Mouse (Mus musculus) C2C12 (cell line): ENCODE measurements around the gene Tmtc2.

Source experiments
- CTCF ChIP-seq: IDR thresholded peaks from one replicate; pipeline ENCODE4 v1.5.1; 2011; ENCODE audit not compliant: control insufficient read depth, insufficient read depth, insufficient read length
- FOSL1 ChIP-seq: IDR thresholded peaks from one replicate; pipeline ENCODE4 v1.8.0; 2011; ENCODE audit warnings: mild to moderate bottlenecking, low read length; ENCODE audit not compliant: poor library complexity, insufficient read depth, severe bottlenecking
- MAX ChIP-seq: IDR thresholded peaks from one replicate; pipeline ENCODE4 v1.6.1; 2011; ENCODE audit warnings: mild to moderate bottlenecking, control low read depth
- USF1 ChIP-seq: IDR thresholded peaks from one replicate; pipeline ENCODE4 v1.6.1; 2011; ENCODE audit warnings: low read depth, mild to moderate bottlenecking, control low read depth, moderate library complexity

DNA sequence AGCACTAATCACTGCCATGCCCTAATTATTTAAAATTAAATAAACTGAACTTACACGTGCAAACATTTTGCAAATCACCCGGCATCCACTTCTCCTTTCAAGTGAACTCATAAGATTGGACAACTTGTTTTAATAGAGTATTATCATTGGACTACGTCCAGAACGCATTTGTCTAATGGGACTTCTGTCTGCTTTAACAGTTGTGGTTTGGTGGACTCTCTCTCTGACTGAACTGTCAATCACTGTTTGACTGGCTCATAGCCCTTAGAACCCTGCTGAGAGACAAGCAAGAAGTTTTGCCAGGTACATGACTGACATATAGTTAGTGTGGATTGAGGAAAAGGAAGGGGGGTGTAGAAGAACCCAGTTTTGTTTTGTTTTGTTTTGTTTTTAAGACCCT is 190.2 kb downstream of the Tmtc2 start:
- TF ChIP-seq CTCF: no peak
- TF ChIP-seq MAX: no peak
- no peak for TF ChIP-seq USF1
- TF ChIP-seq FOSL1: no peak
